Mouse (Mus musculus) intestine, embryonic 14.5 days (tissue): ENCODE results near the gene Zpbp2. TPM values are rescaled to one million over a fixed set of nuclear protein-coding genes. Genes with fewer than 3 reads are reported as not detected.

Experiments
- ATAC-seq: fragments of 200-750 bp; cut with Nextera tagmentation; replicated peaks from 2 replicates; pipeline ENCODE4 v1.8.0; 2017; ENCODE audit warnings: low read depth, moderate number of reproducible peaks, moderate TSS enrichment, moderate library complexity; ENCODE audit not compliant: low FRiP score, low TSS enrichment
- DNase-seq: peaks from one replicate; pipeline ENCODE4 v3.0.0-alpha.2; 2018; ENCODE audit warnings: low spot score
- H3K27ac ChIP-seq: fragments of 300-500 bp; sonication (generic); 2 replicates; pipeline ENCODE4 v1.5.1; 2014; ENCODE audit warnings: low read depth, mild to moderate bottlenecking, control low read depth
- H3K27me3 ChIP-seq: fragments of 300-500 bp; sonication (generic); replicated peaks from 2 replicates; pipeline ENCODE4 v1.6.1; 2014; ENCODE audit warnings: low read length, control low read depth; ENCODE audit not compliant: control insufficient read depth, insufficient read depth
- H3K36me3 ChIP-seq: fragments of 300-500 bp; sonication (generic); 2 replicates; pipeline ENCODE4 v1.6.1; 2014; ENCODE audit warnings: low read length, control low read depth; ENCODE audit not compliant: control insufficient read depth, insufficient read depth
- H3K4me1 ChIP-seq: fragments of 300-500 bp; sonication (generic); replicated peaks from 2 replicates; pipeline ENCODE4 v1.6.1; 2014; ENCODE audit warnings: low read length, control low read depth, mixed read lengths; ENCODE audit not compliant: control insufficient read depth, insufficient read depth
- H3K4me2 ChIP-seq: fragments of 300-500 bp; sonication (generic); 2 replicates; pipeline ENCODE4 v1.6.1; 2014; ENCODE audit warnings: low read length
- H3K4me3 ChIP-seq: fragments of 300-500 bp; sonication (generic); 2 replicates; pipeline ENCODE4 v1.5.1; 2014; ENCODE audit warnings: low read depth, low read length, control low read depth, mixed read lengths
- H3K9ac ChIP-seq: fragments of 300-500 bp; sonication (generic); 2 replicates; pipeline ENCODE4 v1.6.1; 2014; ENCODE audit warnings: mild to moderate bottlenecking, low read length
- H3K9me3 ChIP-seq: fragments of 300-500 bp; sonication (generic); 2 replicates; pipeline ENCODE4 v1.6.1; 2016; ENCODE audit warnings: low read length, control low read depth; ENCODE audit not compliant: control insufficient read depth
- WGBS: fragments of 180-500 bp; shearing (Covaris S2); extraction: QIAGEN DNeasy Blood & Tissue Kit; methylation state at CpG from one replicate; pipeline ENCODE4 v1.1.7; 2014; 5-methylcytosine and 5-hydroxymethylcytosine counted together
- polyA plus RNA-seq: library from polyadenylated mRNA; unstranded; fragments of >200 nt; fragmentation: Nextera tagmentation; extraction: Ambion mirVana; gene quantifications from 2 replicates; pipeline ENCODE4 v1.2.1, GENCODE M21; 2014

The Zpbp2 gene
- polyA plus RNA-seq, result 0.28 and 0.57 TPM in 2 replicates

- WGBS, result under 1% methylated on average over 47 of the region's 51 CpGs
Measured at GRCm38 (mm10) chr11:98550975-98551828, at the start of gene Zpbp2. Gene Zpbp2 (plus strand): TSS chr11:98551097.

DNA sequence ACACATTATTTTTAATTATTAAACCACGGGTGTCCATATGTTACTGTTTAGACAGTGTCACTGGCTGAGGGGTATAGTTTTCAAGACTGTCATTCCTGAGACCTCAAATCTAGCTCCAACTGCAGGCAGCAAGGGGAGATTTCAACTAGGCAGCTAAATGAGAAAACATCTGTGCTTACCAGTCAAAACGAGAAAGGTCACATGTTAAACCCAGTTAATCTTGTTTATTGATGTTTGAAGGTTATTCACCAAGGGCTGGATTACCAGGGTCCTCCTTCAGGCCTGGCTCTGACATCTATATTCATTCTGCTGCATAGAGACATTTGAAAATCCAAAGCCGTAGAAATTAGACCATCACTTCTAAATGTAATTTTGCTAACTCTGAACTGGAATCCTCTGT is 46.0 kb upstream of the Zpbp2 start:
- ATAC-seq, result no peak
- Histone ChIP-seq H3K27ac (no peak overlapping the region), H3K27me3 (no peaks in the 10 kb centered on the region), H3K9me3 (no peaks in the 10 kb centered on the region), H3K4me1 (no peaks in the 10 kb centered on the region), H3K4me3 (no peak overlapping the region), H3K4me2 (no peak overlapping the region), H3K9ac (no peak overlapping the region), H3K36me3 (no peaks in the 10 kb centered on the region)
- no peak for DNase-seq
- WGBS, result 54% methylated on average over 3 of the region's 3 CpGs

More at GRCm38 (mm10) chr11:98550975-98551828, at the start of gene Zpbp2:
- H3K27ac ChIP-seq, result peak within 1 kb of the TSS; percentile 57; the same call in 1 of the 2 replicates
- peak within 1 kb of the TSS; percentile 73 for H3K4me2 ChIP-seq
- H3K4me3 ChIP-seq, result peak within 1 kb of the TSS; percentile 83
- no peaks in the 10 kb centered on the region for H3K36me3 ChIP-seq
- ATAC-seq (peak; percentile 98), DNase-seq (peak; percentile 98)
- H3K9ac ChIP-seq, result peak within 1 kb of the TSS; percentile 55
- H3K9me3 ChIP-seq, result 0 out of 2 replicates have a peak, but pooled peaks cover 2% of the 10 kb centered on the region
- peaks cover 40% of the 10 kb centered on the region for H3K27me3 ChIP-seq
- peaks cover 5% of the 10 kb centered on the region; the same call in 1 of the 2 replicates for H3K4me1 ChIP-seq

DNA sequence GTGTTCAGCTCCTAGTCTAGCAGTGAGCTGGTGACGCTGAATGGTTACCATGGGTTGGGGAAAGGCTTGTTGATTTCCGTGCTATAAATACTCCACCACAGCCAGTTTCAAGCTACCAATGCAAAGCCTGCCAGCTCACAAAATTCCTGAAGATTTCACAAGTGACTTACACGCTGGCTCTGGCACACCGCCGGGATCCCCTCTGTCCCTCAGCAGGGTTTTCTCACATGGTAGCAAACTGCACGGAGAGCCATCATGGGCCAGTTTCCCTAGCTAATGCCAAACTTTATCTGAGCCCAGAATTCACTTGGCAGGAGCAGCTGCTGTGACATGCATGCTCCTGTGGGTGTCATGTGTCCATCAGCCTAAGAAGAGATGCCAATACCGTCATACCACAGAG is 41.5 kb upstream of the Zpbp2 start:
- H3K27ac ChIP-seq, result no peak overlapping the region
- H3K9me3 ChIP-seq, result no peaks in the 10 kb centered on the region
- no peak overlapping the region for H3K4me2 ChIP-seq
- 80% methylated on average over 7 of the region's 7 CpGs for WGBS
- H3K4me3 ChIP-seq, result no peak overlapping the region
- no peak for DNase-seq
- no peak for ATAC-seq
- H3K4me1 ChIP-seq, result no peaks in the 10 kb centered on the region
- no peaks in the 10 kb centered on the region for H3K36me3 ChIP-seq
- H3K27me3 ChIP-seq, result no peaks in the 10 kb centered on the region
- H3K9ac ChIP-seq, result no peak overlapping the region

- Histone ChIP-seq H3K9ac (no peak overlapping the region), H3K27me3 (no peaks in the 10 kb centered on the region), H3K4me1 (no peaks in the 10 kb centered on the region), H3K4me2 (no peak overlapping the region), H3K4me3 (no peak overlapping the region), H3K36me3 (no peaks in the 10 kb centered on the region), H3K9me3 (no peaks in the 10 kb centered on the region), H3K27ac (no peak overlapping the region)
- ATAC-seq (no peak), DNase-seq (no peak)
- WGBS, result 88% methylated on average over 8 of the region's 8 CpGs
Measured at GRCm38 (mm10) chr11:98510125-98510524, 40.8 kb upstream of the Zpbp2 start.

DNA sequence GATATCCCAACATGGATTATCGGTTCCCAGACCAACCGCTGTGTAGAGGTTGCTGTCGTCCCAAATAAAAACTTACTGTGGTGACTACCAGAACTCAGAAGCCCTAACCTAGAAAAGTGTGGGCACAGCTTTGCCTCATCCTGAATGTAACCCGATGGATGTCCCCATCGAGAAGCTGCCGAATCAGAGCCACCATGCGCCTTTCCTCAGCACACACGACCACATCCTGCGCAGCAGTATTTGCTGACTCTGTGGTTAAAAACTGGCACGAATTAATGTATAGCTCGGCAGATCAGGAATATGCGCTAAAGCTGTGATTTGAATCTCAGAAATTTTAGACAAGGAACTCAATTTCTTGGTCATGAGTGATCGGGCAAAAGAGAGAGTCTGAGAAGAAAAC is 38.0 kb upstream of the Zpbp2 start:
- H3K4me1 ChIP-seq, result no peaks in the 10 kb centered on the region
- H3K36me3 ChIP-seq, result no peaks in the 10 kb centered on the region
- H3K9ac ChIP-seq, result no peak overlapping the region
- no peak overlapping the region for H3K27ac ChIP-seq
- H3K9me3 ChIP-seq, result no peaks in the 10 kb centered on the region
- ATAC-seq (no peak), DNase-seq (no peak)
- H3K4me3 ChIP-seq, result no peak overlapping the region
- no peak overlapping the region for H3K4me2 ChIP-seq
- WGBS, result 91% methylated on average over 13 of the region's 13 CpGs
- H3K27me3 ChIP-seq, result no peaks in the 10 kb centered on the region

DNA sequence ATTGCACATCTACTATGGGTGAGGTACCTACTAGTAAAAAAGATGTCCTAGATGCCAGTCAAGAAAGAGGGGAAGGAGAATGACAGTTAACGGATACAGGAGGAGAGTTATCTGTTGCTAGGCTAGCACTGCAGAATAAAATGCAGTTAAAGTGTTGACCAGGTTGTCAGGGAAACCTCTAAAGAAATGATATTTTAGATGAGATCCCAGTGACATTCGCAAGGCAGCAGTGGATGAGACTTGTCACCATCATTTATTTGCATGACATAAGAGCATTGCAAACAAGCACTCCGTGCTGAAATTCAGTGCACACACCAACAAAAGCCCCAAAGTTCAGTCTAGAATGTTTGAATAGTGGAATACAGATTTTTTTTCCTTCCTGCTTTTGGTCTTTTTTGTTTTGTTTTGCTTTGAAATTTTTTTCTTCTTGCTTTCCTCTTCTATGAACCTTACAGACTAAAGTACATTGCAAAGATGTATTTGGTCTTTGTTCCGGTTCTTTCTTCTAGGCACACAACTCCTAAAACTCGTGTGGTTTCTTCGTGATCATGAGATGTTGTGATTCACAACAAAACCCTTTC is 37.5 kb upstream of the Zpbp2 start:
- Histone ChIP-seq H3K36me3 (no peaks in the 10 kb centered on the region), H3K4me3 (no peak overlapping the region), H3K27me3 (no peaks in the 10 kb centered on the region), H3K9me3 (no peaks in the 10 kb centered on the region), H3K9ac (no peak overlapping the region), H3K4me2 (no peak overlapping the region), H3K27ac (no peak overlapping the region), H3K4me1 (no peaks in the 10 kb centered on the region)
- DNase-seq (no peak), ATAC-seq (no peak)
- WGBS, result 78% methylated on average over 6 of the region's 6 CpGs

- DNase-seq, result no peak
- Histone ChIP-seq H3K4me1 (no peaks in the 10 kb centered on the region), H3K4me3 (no peak overlapping the region), H3K4me2 (no peak overlapping the region), H3K27me3 (no peaks in the 10 kb centered on the region), H3K36me3 (no peaks in the 10 kb centered on the region), H3K27ac (no peak overlapping the region), H3K9ac (no peak overlapping the region), H3K9me3 (no peaks in the 10 kb centered on the region)
- ATAC-seq, result no peak
- 20% methylated on average over 10 of the region's 10 CpGs for WGBS
Measured at GRCm38 (mm10) chr11:98520468-98520867, 30.4 kb upstream of the Zpbp2 start.

GRCm38 (mm10) chr11:98525140-98525539 is 25.8 kb upstream of the Zpbp2 start:
- Histone ChIP-seq H3K4me1 (no peaks in the 10 kb centered on the region), H3K27me3 (no peaks in the 10 kb centered on the region), H3K4me2 (no peak overlapping the region), H3K27ac (no peak overlapping the region), H3K9me3 (no peaks in the 10 kb centered on the region), H3K4me3 (no peak overlapping the region), H3K36me3 (no peaks in the 10 kb centered on the region), H3K9ac (no peak overlapping the region)
- DNase-seq (no peak), ATAC-seq (no peak)
- 54% methylated on average over 4 of the region's 4 CpGs for WGBS
